Mouse (Mus musculus): ENCODE results near the gene Mink1. TPM values are rescaled to one million over a fixed set of nuclear protein-coding genes. Genes with fewer than 3 reads are reported as not detected.

Gene Mink1
- polyA plus RNA-seq (2012; rRNA removed): 151 and 172 TPM in 2 replicates

GRCm38 (mm10) chr11:70562287-70562994 lies at the start of gene Mink1:
Gene Mink1, plus strand, starts transcription at chr11:70562881.
- Histone ChIP-seq H3K27me3 (ENCODE audit: control insufficient read depth, insufficient read depth, low read length) (no peaks in the 10 kb centered on the region), H3K4me1 (replicated peaks; ENCODE audit: control insufficient read depth, insufficient read depth, low read length) (peaks cover 10% of the 10 kb centered on the region), H3K4me3 (ENCODE audit: control insufficient read depth, insufficient read depth, low read length) (peak within 1 kb of the TSS; percentile 80), H3K27ac (ENCODE audit: control insufficient read depth, insufficient read depth, low read length) (peak within 1 kb of the TSS; percentile 58; the same call in 1 of the 2 replicates), H3K36me3 (ENCODE audit: control insufficient read depth, insufficient read depth, low read length) (no peaks in the 10 kb centered on the region)
- TF ChIP-seq CTCF (IDR thresholded peaks at IDR 0.05; ENCODE audit: borderline replicate concordance, control insufficient read depth, extremely low read depth, insufficient read depth, low read length, poor library complexity) (peak; percentile 72; the same call in 1 of the 2 replicates), POLR2A (IDR thresholded peaks at IDR 0.05; ENCODE audit: control insufficient read depth, extremely low read depth, insufficient read depth, low read length, poor library complexity) (peak; percentile 86)
- under 1% methylated on average over 55 of the region's 57 CpGs for WGBS
- DNase-seq: peak; percentile 90

GRCm38 (mm10) chr11:70513520-70513919 lies 49.2 kb upstream of the Mink1 start:
- no peak for DNase-seq
- Histone ChIP-seq H3K36me3 (ENCODE audit: control insufficient read depth, insufficient read depth, low read length) (no peaks in the 10 kb centered on the region), H3K4me1 (replicated peaks; ENCODE audit: control insufficient read depth, insufficient read depth, low read length) (peaks cover 5% of the 10 kb centered on the region), H3K27me3 (ENCODE audit: control insufficient read depth, insufficient read depth, low read length) (no peaks in the 10 kb centered on the region), H3K27ac (ENCODE audit: control insufficient read depth, insufficient read depth, low read length) (peak overlapping the region; percentile 45; the same call in 1 of the 2 replicates), H3K4me3 (ENCODE audit: control insufficient read depth, insufficient read depth, low read length) (no peak overlapping the region)
- 84% methylated on average over 11 of the region's 11 CpGs for WGBS
- no peak for TF ChIP-seq POLR2A (IDR thresholded peaks at IDR 0.05; ENCODE audit: control insufficient read depth, extremely low read depth, insufficient read depth, low read length, poor library complexity)
- TF ChIP-seq CTCF (IDR thresholded peaks at IDR 0.05; ENCODE audit: borderline replicate concordance, control insufficient read depth, extremely low read depth, insufficient read depth, low read length, poor library complexity): no peak

- Histone ChIP-seq H3K4me1 (replicated peaks; ENCODE audit: control insufficient read depth, insufficient read depth, low read length) (peaks cover 5% of the 10 kb centered on the region), H3K27ac (ENCODE audit: control insufficient read depth, insufficient read depth, low read length) (peak within 1 kb of the TSS; percentile 45; the same call in 1 of the 2 replicates), H3K4me3 (ENCODE audit: control insufficient read depth, insufficient read depth, low read length) (no peak within 1 kb of the TSS), H3K36me3 (ENCODE audit: control insufficient read depth, insufficient read depth, low read length) (no peaks in the 10 kb centered on the region), H3K27me3 (ENCODE audit: control insufficient read depth, insufficient read depth, low read length) (no peaks in the 10 kb centered on the region)
- WGBS: 90% methylated on average over 7 of the region's 7 CpGs
- no peak for TF ChIP-seq CTCF (IDR thresholded peaks at IDR 0.05; ENCODE audit: borderline replicate concordance, control insufficient read depth, extremely low read depth, insufficient read depth, low read length, poor library complexity)
- no peak for TF ChIP-seq POLR2A (IDR thresholded peaks at IDR 0.05; ENCODE audit: control insufficient read depth, extremely low read depth, insufficient read depth, low read length, poor library complexity)
- no peak for DNase-seq
Measured at GRCm38 (mm10) chr11:70514288-70514687, 48.4 kb upstream of the Mink1 start, which contains the start of gene Vmo1. Gene Vmo1, minus strand, starts transcription at chr11:70514616.

GRCm38 (mm10) chr11:70516352-70516751 lies 46.3 kb upstream of the Mink1 start:
- Histone ChIP-seq H3K36me3 (ENCODE audit: control insufficient read depth, insufficient read depth, low read length) (no peaks in the 10 kb centered on the region), H3K27ac (ENCODE audit: control insufficient read depth, insufficient read depth, low read length) (no peak overlapping the region), H3K4me3 (ENCODE audit: control insufficient read depth, insufficient read depth, low read length) (no peak overlapping the region), H3K27me3 (ENCODE audit: control insufficient read depth, insufficient read depth, low read length) (no peaks in the 10 kb centered on the region), H3K4me1 (replicated peaks; ENCODE audit: control insufficient read depth, insufficient read depth, low read length) (no peaks in the 10 kb centered on the region)
- WGBS: 36% methylated on average over 2 of the region's 2 CpGs
- TF ChIP-seq CTCF (IDR thresholded peaks at IDR 0.05; ENCODE audit: borderline replicate concordance, control insufficient read depth, extremely low read depth, insufficient read depth, low read length, poor library complexity) (no peak), POLR2A (IDR thresholded peaks at IDR 0.05; ENCODE audit: control insufficient read depth, extremely low read depth, insufficient read depth, low read length, poor library complexity) (no peak)
- DNase-seq: peak; percentile 45

- H3K4me3 ChIP-seq (ENCODE audit: control insufficient read depth, insufficient read depth, low read length): no peak overlapping the region
- H3K27ac ChIP-seq (ENCODE audit: control insufficient read depth, insufficient read depth, low read length): no peak overlapping the region
- H3K36me3 ChIP-seq (ENCODE audit: control insufficient read depth, insufficient read depth, low read length): no peaks in the 10 kb centered on the region
- no peak for DNase-seq
- TF ChIP-seq POLR2A (IDR thresholded peaks at IDR 0.05; ENCODE audit: control insufficient read depth, extremely low read depth, insufficient read depth, low read length, poor library complexity) (no peak), CTCF (IDR thresholded peaks at IDR 0.05; ENCODE audit: borderline replicate concordance, control insufficient read depth, extremely low read depth, insufficient read depth, low read length, poor library complexity) (no peak)
- H3K27me3 ChIP-seq (ENCODE audit: control insufficient read depth, insufficient read depth, low read length): no peaks in the 10 kb centered on the region
- 96% methylated on average over 1 of the region's 1 CpGs for WGBS
- H3K4me1 ChIP-seq (replicated peaks; ENCODE audit: control insufficient read depth, insufficient read depth, low read length): no peaks in the 10 kb centered on the region
Measured at GRCm38 (mm10) chr11:70518436-70518835, 44.2 kb upstream of the Mink1 start.

- H3K36me3 ChIP-seq (ENCODE audit: control insufficient read depth, insufficient read depth, low read length): no peaks in the 10 kb centered on the region
- no peak within 1 kb of the TSS for H3K4me3 ChIP-seq (ENCODE audit: control insufficient read depth, insufficient read depth, low read length)
- no peak for DNase-seq
- H3K27ac ChIP-seq (ENCODE audit: control insufficient read depth, insufficient read depth, low read length): no peak within 1 kb of the TSS
- TF ChIP-seq CTCF (IDR thresholded peaks at IDR 0.05; ENCODE audit: borderline replicate concordance, control insufficient read depth, extremely low read depth, insufficient read depth, low read length, poor library complexity) (no peak), POLR2A (IDR thresholded peaks at IDR 0.05; ENCODE audit: control insufficient read depth, extremely low read depth, insufficient read depth, low read length, poor library complexity) (no peak)
- H3K27me3 ChIP-seq (ENCODE audit: control insufficient read depth, insufficient read depth, low read length): no peaks in the 10 kb centered on the region
- WGBS: 96% methylated on average over 10 of the region's 10 CpGs
- no peaks in the 10 kb centered on the region for H3K4me1 ChIP-seq (replicated peaks; ENCODE audit: control insufficient read depth, insufficient read depth, low read length)
Measured at GRCm38 (mm10) chr11:70518923-70519322, 43.8 kb upstream of the Mink1 start, which contains the start of gene Gltpd2. Gene Gltpd2, plus strand, starts transcription at chr11:70519196.

Data from thymus, adult 2 months (tissue).